Mouse (Mus musculus) G1E-ER4 (cell line): ENCODE measurements around the gene Gk2. TPM values are rescaled to one million over a fixed set of nuclear protein-coding genes. Genes with fewer than 3 reads are reported as not detected.

Experiments
- GATA1 ChIP-seq: IDR thresholded peaks from one replicate; pipeline ENCODE4 v1.8.0; 2012; ENCODE audit warnings: low read length, inconsistent platforms
- polyA plus RNA-seq: library from polyadenylated mRNA; stranded (reverse); fragments of >175 nt; gene quantifications from 2 replicates; pipeline ENCODE4 v1.2.3, GENCODE M21; 2012

Gene Gk2
- polyA plus RNA-seq, 1 experiment = not detected

DNA sequence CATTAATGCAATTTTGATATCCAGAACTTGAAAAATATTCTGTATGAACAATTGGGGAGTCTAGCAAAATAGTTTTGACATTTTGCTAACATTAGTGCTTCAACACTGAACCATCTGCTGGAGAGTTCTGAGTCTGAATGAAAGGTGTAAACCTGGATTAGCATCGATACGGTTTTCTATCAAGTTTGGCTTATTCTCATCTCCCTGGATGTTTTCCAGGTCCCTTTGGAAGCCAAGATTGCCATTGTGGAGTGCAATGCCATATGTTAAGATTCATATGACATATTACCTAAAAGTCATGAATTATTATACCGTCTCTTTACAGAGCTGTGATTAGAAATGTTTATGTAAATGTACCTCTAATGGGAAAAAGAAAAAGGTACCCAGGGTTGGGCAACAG, 43.1 kb downstream of the Gk2 start:
- no peak for TF ChIP-seq GATA1

DNA sequence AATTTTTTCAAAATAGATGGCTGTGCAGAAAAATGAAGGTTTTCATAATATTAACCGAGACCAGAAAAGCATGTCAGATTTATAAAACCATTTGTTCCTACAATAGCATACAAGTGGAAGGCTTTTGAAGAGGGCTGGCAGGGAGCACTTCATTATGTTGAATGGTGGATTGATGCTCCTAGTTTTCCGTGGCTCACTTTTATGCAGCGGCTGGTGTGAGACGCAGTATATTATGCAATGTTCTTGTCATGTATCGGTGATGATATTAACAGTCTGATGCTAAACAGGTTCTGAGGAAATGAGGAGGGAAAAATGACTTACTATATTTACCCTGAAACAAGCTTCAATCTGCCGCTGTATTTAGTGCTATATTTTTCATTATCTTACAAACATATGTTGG, 46.6 kb downstream of the Gk2 start:
- no peak for TF ChIP-seq GATA1

DNA sequence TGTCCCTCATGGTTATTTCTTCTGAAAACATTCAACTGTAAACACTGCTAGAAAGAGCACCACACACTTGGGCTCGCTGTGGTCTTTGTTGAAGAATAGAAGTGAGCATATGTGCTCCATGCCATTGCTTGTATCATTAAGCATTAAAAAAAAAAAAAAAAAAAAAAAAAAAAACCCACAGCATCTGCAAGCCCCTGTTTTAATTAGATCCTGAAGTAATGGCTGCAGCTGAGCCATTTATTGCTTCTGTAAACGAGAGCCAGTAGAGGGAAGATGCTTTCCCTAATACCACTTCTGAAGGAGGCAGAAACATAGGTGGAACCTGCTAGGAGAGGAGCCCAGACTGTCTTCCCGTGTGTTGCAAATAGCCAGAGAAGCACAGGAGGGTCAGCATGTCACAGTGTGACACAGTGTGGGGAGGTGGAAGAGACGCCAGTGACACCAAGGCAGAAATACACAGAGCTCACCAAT, 47.6 kb downstream of the Gk2 start:
- no peak for TF ChIP-seq GATA1

Other genes starting within 250 kb of the Gk2 start
- gene Naa11, start 64.6 kb downstream of the Gk2 start, polyA plus RNA-seq = not detected in 2 replicates